Mouse (Mus musculus) liver, embryonic 11.5 days (tissue): ENCODE measurements around the gene Gm11549. TPM values are rescaled to one million over a fixed set of nuclear protein-coding genes. Genes with fewer than 3 reads are reported as not detected.

Experiments used
- ATAC-seq: fragments of 200-750 bp; cut with Nextera tagmentation; replicated peaks from 2 replicates; pipeline ENCODE4 v1.8.0; 2017; ENCODE audit warnings: moderate number of reproducible peaks, mild to moderate bottlenecking, moderate TSS enrichment, moderate library complexity; ENCODE audit not compliant: low FRiP score
- DNase-seq: peaks from one replicate; pipeline ENCODE4 v3.0.0-alpha.2; 2017; ENCODE audit warnings: low spot score
- H3K27ac ChIP-seq: fragments of 300-500 bp; sonication (generic); 2 replicates; pipeline ENCODE4 v1.5.1; 2014; ENCODE audit warnings: mild to moderate bottlenecking, low read depth, low read length, control low read depth
- H3K27me3 ChIP-seq: fragments of 300-500 bp; sonication (generic); replicated peaks from 2 replicates; pipeline ENCODE4 v1.6.1; 2014; ENCODE audit warnings: low read length, mixed read lengths; ENCODE audit not compliant: control insufficient read depth, insufficient read depth
- H3K36me3 ChIP-seq: fragments of 300-500 bp; sonication (generic); 2 replicates; pipeline ENCODE4 v1.6.1; 2014; ENCODE audit warnings: mild to moderate bottlenecking, low read length, moderate library complexity, mixed read lengths; ENCODE audit not compliant: control insufficient read depth, insufficient read depth
- H3K4me1 ChIP-seq: fragments of 300-500 bp; sonication (generic); replicated peaks from 2 replicates; pipeline ENCODE4 v1.6.1; 2014; ENCODE audit warnings: low read length, mixed read lengths; ENCODE audit not compliant: control insufficient read depth, insufficient read depth
- H3K4me2 ChIP-seq: fragments of 300-500 bp; sonication (generic); 2 replicates; pipeline ENCODE4 v1.6.1; 2014; ENCODE audit warnings: mild to moderate bottlenecking, control low read depth, moderate library complexity
- H3K4me3 ChIP-seq: fragments of 300-500 bp; sonication (generic); 2 replicates; pipeline ENCODE4 v1.5.1; 2014; ENCODE audit warnings: low read depth, low read length, control low read depth
- H3K9ac ChIP-seq: fragments of 300-500 bp; sonication (generic); 2 replicates; pipeline ENCODE4 v1.6.1; 2014; ENCODE audit warnings: low read depth, low read length, control low read depth
- H3K9me3 ChIP-seq: fragments of 300-500 bp; sonication (generic); 2 replicates; pipeline ENCODE4 v1.6.1; 2016; ENCODE audit warnings: low read length, inconsistent platforms, mixed read lengths; ENCODE audit not compliant: control insufficient read depth
- WGBS: fragments of 180-500 bp; shearing (Covaris S2); extraction: QIAGEN DNeasy Blood & Tissue Kit; methylation state at CpG from one replicate; pipeline ENCODE4 v1.1.7; 2014; 5-methylcytosine and 5-hydroxymethylcytosine counted together
- polyA plus RNA-seq: library from polyadenylated mRNA; unstranded; fragments of >200 nt; fragmentation: Nextera tagmentation; extraction: Ambion mirVana; gene quantifications from 2 replicates; pipeline ENCODE4 v1.2.1, GENCODE M21; 2014

The Gm11549 gene
- polyA plus RNA-seq, 1 experiment from 2014 or later, result not detected

- ATAC-seq (no peak), DNase-seq (no peak)
- Histone ChIP-seq H3K9me3 (no peaks in the 10 kb centered on the region), H3K27me3 (peaks cover 2% of the 10 kb centered on the region; the same call in 1 of the 2 replicates), H3K9ac (no peak overlapping the region), H3K4me1 (0 out of 2 replicates have a peak, but pooled peaks cover 2% of the 10 kb centered on the region), H3K27ac (no peak overlapping the region), H3K4me3 (no peak overlapping the region), H3K36me3 (no peaks in the 10 kb centered on the region), H3K4me2 (no peak overlapping the region)
- 49% methylated on average over 2 of the region's 2 CpGs for WGBS
Measured at GRCm38 (mm10) chr3:36531242-36531641, 9.6 kb upstream of the Gm11549 start.

GRCm38 (mm10) chr3:36530781-36531180 is 9.2 kb upstream of the Gm11549 start:
- ATAC-seq, result no peak
- peaks cover 2% of the 10 kb centered on the region; the same call in 1 of the 2 replicates for H3K27me3 ChIP-seq
- no peak overlapping the region for H3K27ac ChIP-seq
- H3K36me3 ChIP-seq, result no peaks in the 10 kb centered on the region
- H3K4me1 ChIP-seq, result 0 out of 2 replicates have a peak, but pooled peaks cover 2% of the 10 kb centered on the region
- H3K9me3 ChIP-seq, result no peaks in the 10 kb centered on the region
- WGBS, result 64% methylated on average over 5 of the region's 5 CpGs
- no peak overlapping the region for H3K9ac ChIP-seq
- no peak for DNase-seq
- no peak overlapping the region for H3K4me3 ChIP-seq
- H3K4me2 ChIP-seq, result no peak overlapping the region

- H3K4me2 ChIP-seq, result no peak overlapping the region
- DNase-seq, result no peak
- WGBS, result 84% methylated on average over 6 of the region's 6 CpGs
Measured at GRCm38 (mm10) chr3:36530345-36530744, 8.7 kb upstream of the Gm11549 start.

GRCm38 (mm10) chr3:36524466-36524865 is 2.9 kb upstream of the Gm11549 start:
- ATAC-seq (no peak), DNase-seq (no peak)
- Histone ChIP-seq H3K4me1 (no peaks in the 10 kb centered on the region), H3K27me3 (peaks cover 32% of the 10 kb centered on the region), H3K9ac (no peak overlapping the region), H3K9me3 (no peaks in the 10 kb centered on the region), H3K4me2 (no peak overlapping the region), H3K27ac (no peak overlapping the region), H3K36me3 (no peaks in the 10 kb centered on the region), H3K4me3 (no peak overlapping the region)
- 70% methylated on average over 3 of the region's 3 CpGs for WGBS

More at GRCm38 (mm10) chr3:36530345-36530744, 8.7 kb upstream of the Gm11549 start:
- Histone ChIP-seq H3K4me1 (0 out of 2 replicates have a peak, but pooled peaks cover 2% of the 10 kb centered on the region), H3K27ac (no peak overlapping the region), H3K27me3 (peaks cover 2% of the 10 kb centered on the region; the same call in 1 of the 2 replicates), H3K36me3 (no peaks in the 10 kb centered on the region), H3K4me3 (no peak overlapping the region), H3K9me3 (no peaks in the 10 kb centered on the region), H3K9ac (no peak overlapping the region)
- ATAC-seq, result no peak

GRCm38 (mm10) chr3:36522137-36522536 is 524 bp upstream of the Gm11549 start:
- H3K36me3 ChIP-seq, result no peaks in the 10 kb centered on the region
- no peaks in the 10 kb centered on the region for H3K4me1 ChIP-seq
- 19% methylated on average over 4 of the region's 4 CpGs for WGBS
- ATAC-seq (no peak), DNase-seq (no peak)
- no peak overlapping the region for H3K4me2 ChIP-seq
- H3K27me3 ChIP-seq, result peaks cover 32% of the 10 kb centered on the region
- no peak overlapping the region for H3K9ac ChIP-seq
- no peak overlapping the region for H3K27ac ChIP-seq
- no peak overlapping the region for H3K4me3 ChIP-seq
- H3K9me3 ChIP-seq, result no peaks in the 10 kb centered on the region

GRCm38 (mm10) chr3:36516196-36516595 is 5.4 kb downstream of the Gm11549 start:
- H3K27ac ChIP-seq, result no peak overlapping the region
- peaks cover 14% of the 10 kb centered on the region for H3K27me3 ChIP-seq
- WGBS, result 88% methylated on average over 9 of the region's 9 CpGs
- no peak overlapping the region for H3K4me3 ChIP-seq
- DNase-seq (no peak), ATAC-seq (no peak)
- no peaks in the 10 kb centered on the region for H3K36me3 ChIP-seq
- H3K9ac ChIP-seq, result no peak overlapping the region
- H3K4me2 ChIP-seq, result no peak overlapping the region
- H3K9me3 ChIP-seq, result no peaks in the 10 kb centered on the region
- H3K4me1 ChIP-seq, result no peaks in the 10 kb centered on the region

GRCm38 (mm10) chr3:36511491-36511890 is 10.1 kb downstream of the Gm11549 start:
- 79% methylated on average over 6 of the region's 6 CpGs for whole genome bisulfite sequencing
- H3K4me1 ChIP-seq, result no peaks in the 10 kb centered on the region

GRCm38 (mm10) chr3:36505809-36506735 is 15.5 kb downstream of the Gm11549 start:
- Histone ChIP-seq H3K9ac (no peak overlapping the region), H3K9me3 (no peaks in the 10 kb centered on the region), H3K27me3 (no peaks in the 10 kb centered on the region), H3K27ac (no peak overlapping the region), H3K4me1 (no peaks in the 10 kb centered on the region), H3K4me2 (no peak overlapping the region), H3K36me3 (no peaks in the 10 kb centered on the region), H3K4me3 (no peak overlapping the region)
- ATAC-seq (no peak), DNase-seq (no peak)
- WGBS, result 64% methylated on average over 10 of the region's 10 CpGs

More at GRCm38 (mm10) chr3:36511491-36511890, 10.1 kb downstream of the Gm11549 start:
- no peak overlapping the region for H3K4me3 ChIP-seq
- no peak overlapping the region for H3K9ac ChIP-seq
- no peaks in the 10 kb centered on the region for H3K36me3 ChIP-seq
- DNase-seq (no peak), ATAC-seq (no peak)
- no peaks in the 10 kb centered on the region for H3K9me3 ChIP-seq
- no peak overlapping the region for H3K27ac ChIP-seq
- no peaks in the 10 kb centered on the region for H3K27me3 ChIP-seq
- H3K4me2 ChIP-seq, result no peak overlapping the region

- Histone ChIP-seq H3K9me3 (no peaks in the 10 kb centered on the region), H3K27me3 (no peaks in the 10 kb centered on the region), H3K4me2 (no peak overlapping the region), H3K27ac (no peak overlapping the region), H3K4me3 (no peak overlapping the region), H3K9ac (no peak overlapping the region), H3K36me3 (no peaks in the 10 kb centered on the region), H3K4me1 (no peaks in the 10 kb centered on the region)
- no peak for ATAC-seq
- no peak for DNase-seq
- WGBS, result 78% methylated on average over 8 of the region's 8 CpGs
Measured at GRCm38 (mm10) chr3:36505306-36505705, 16.3 kb downstream of the Gm11549 start.
